Mouse (Mus musculus) T-cell, adult 2 months (primary cell): ENCODE data around the gene Prkcd.

Source experiments
- DNase-seq: peaks from one replicate; pipeline ENCODE4 v3.0.0; 2022; ENCODE audit warnings: low spot score

The Prkcd gene

GRCm38 (mm10) chr14:30634418-30634817 lies 8.4 kb upstream of the Prkcd start:
- no peak for DNase-seq

GRCm38 (mm10) chr14:30633708-30634107 lies 7.7 kb upstream of the Prkcd start:
- no peak for DNase-seq

GRCm38 (mm10) chr14:30631834-30632233 lies 5.8 kb upstream of the Prkcd start:
- no peak for DNase-seq

- no peak for DNase-seq
Measured at GRCm38 (mm10) chr14:30630811-30631576, 5.0 kb upstream of the Prkcd start.

GRCm38 (mm10) chr14:30629839-30630238 lies 3.8 kb upstream of the Prkcd start:
- no peak for DNase-seq

- no peak for DNase-seq
Measured at GRCm38 (mm10) chr14:30628235-30628634, 2.2 kb upstream of the Prkcd start.

GRCm38 (mm10) chr14:30626756-30627742 lies 1.0 kb upstream of the Prkcd start:
- DNase-seq: peak; percentile 15

GRCm38 (mm10) chr14:30625131-30625807 lies 741 bp downstream of the Prkcd start:
- DNase-seq: peak; percentile 12

GRCm38 (mm10) chr14:30624277-30624721 lies 1.7 kb downstream of the Prkcd start:
- DNase-seq: no peak

GRCm38 (mm10) chr14:30622556-30622955 lies 3.5 kb downstream of the Prkcd start:
- DNase-seq: no peak

GRCm38 (mm10) chr14:30622130-30622529 lies 3.9 kb downstream of the Prkcd start:
- DNase-seq: no peak

GRCm38 (mm10) chr14:30619982-30620578 lies 5.9 kb downstream of the Prkcd start:
- DNase-seq: no peak

- no peak for DNase-seq
Measured at GRCm38 (mm10) chr14:30618746-30619275, 7.2 kb downstream of the Prkcd start.

GRCm38 (mm10) chr14:30616751-30617150 lies 9.3 kb downstream of the Prkcd start:
- DNase-seq: no peak

- DNase-seq: no peak
Measured at GRCm38 (mm10) chr14:30612962-30613715, 12.9 kb downstream of the Prkcd start.

GRCm38 (mm10) chr14:30612523-30612922 lies 13.5 kb downstream of the Prkcd start:
- DNase-seq: peak; percentile 63

- DNase-seq: no peak
Measured at GRCm38 (mm10) chr14:30610940-30611339, 15.1 kb downstream of the Prkcd start.

- no peak for DNase-seq
Measured at GRCm38 (mm10) chr14:30610304-30610703, 15.7 kb downstream of the Prkcd start.

- no peak for DNase-seq
Measured at GRCm38 (mm10) chr14:30609499-30609898, 16.5 kb downstream of the Prkcd start.

GRCm38 (mm10) chr14:30608176-30608575 lies 17.8 kb downstream of the Prkcd start:
- DNase-seq: no peak

- no peak for DNase-seq
Measured at GRCm38 (mm10) chr14:30607696-30608095, 18.3 kb downstream of the Prkcd start.
